Mouse (Mus musculus) Muller cell, postnatal 12 days (primary cell): ENCODE data around the gene Pfas.

ENCODE experiments used
- DNase-seq: peaks from one replicate; pipeline ENCODE4 v3.0.0-alpha.2; 2015; ENCODE audit errors: inconsistent ontology term

Gene Pfas

GRCm38 (mm10) chr11:69008182-69009121, at the start of gene Pfas:
TSS of gene Pfas (minus strand) at chr11:69008460.
- DNase-seq, result peak; percentile 94

- no peak for DNase-seq
Measured at GRCm38 (mm10) chr11:69053848-69054247, 45.6 kb upstream of the Pfas start.

GRCm38 (mm10) chr11:69052824-69053421, 44.7 kb upstream of the Pfas start:
- DNase-seq, result no peak

GRCm38 (mm10) chr11:69051771-69052170, 43.5 kb upstream of the Pfas start:
- DNase-seq, result peak; percentile 68

- DNase-seq, result no peak
Measured at GRCm38 (mm10) chr11:69050748-69051147, 42.5 kb upstream of the Pfas start.

GRCm38 (mm10) chr11:69048151-69048550, 39.9 kb upstream of the Pfas start:
- no peak for DNase-seq

- no peak for DNase-seq
Measured at GRCm38 (mm10) chr11:69047592-69047991, 39.3 kb upstream of the Pfas start.

GRCm38 (mm10) chr11:69046395-69046774, 38.1 kb upstream of the Pfas start:
- DNase-seq, result no peak

- DNase-seq, result peak; percentile 88
Measured at GRCm38 (mm10) chr11:69045531-69046394, 37.5 kb upstream of the Pfas start, which contains the start of gene Aurkb. TSS of gene Aurkb (plus strand) at chr11:69045647.

- DNase-seq, result no peak
Measured at GRCm38 (mm10) chr11:69038173-69038572, 29.9 kb upstream of the Pfas start.

GRCm38 (mm10) chr11:69037231-69038061, 29.2 kb upstream of the Pfas start:
- DNase-seq, result peak; percentile 86

GRCm38 (mm10) chr11:69036486-69037230, 28.4 kb upstream of the Pfas start:
- DNase-seq, result peak; percentile 82

- peak; percentile 74 for DNase-seq
Measured at GRCm38 (mm10) chr11:69035849-69036248, 27.6 kb upstream of the Pfas start.

- DNase-seq, result no peak
Measured at GRCm38 (mm10) chr11:69035411-69035810, 27.2 kb upstream of the Pfas start.

- no peak for DNase-seq
Measured at GRCm38 (mm10) chr11:69034585-69034984, 26.3 kb upstream of the Pfas start.

- no peak for DNase-seq
Measured at GRCm38 (mm10) chr11:69033552-69033951, 25.3 kb upstream of the Pfas start.

- DNase-seq, result no peak
Measured at GRCm38 (mm10) chr11:69028805-69029204, 20.5 kb upstream of the Pfas start.

GRCm38 (mm10) chr11:69026562-69026961, 18.3 kb upstream of the Pfas start:
- DNase-seq, result no peak

GRCm38 (mm10) chr11:69020691-69021090, 12.4 kb upstream of the Pfas start:
- no peak for DNase-seq

GRCm38 (mm10) chr11:69016755-69017154, 8.5 kb upstream of the Pfas start:
- no peak for DNase-seq
